Mouse (Mus musculus) hindbrain, embryonic 12.5 days (tissue): ENCODE measurements at regions not wholly inside any gene's neighbourhood (a gene's known extent, or its start where the extent isn't known, plus 50 kb on each side); places are given as distances from the start of the nearest gene placed in this dataset.
"Not testable (repeated sequence)": the region's sequence is repeated elsewhere in the genome, so short reads cannot be mapped to it uniquely, and the experiment has no call there.

Experiments
- ATAC-seq: fragments of 200-750 bp; cut with Nextera tagmentation; 2 replicates; pipeline ENCODE4 v1.8.0; 2017; ENCODE audit warnings: moderate TSS enrichment; ENCODE audit not compliant: low FRiP score
- H3K27ac ChIP-seq: fragments of 300-500 bp; sonication (generic); 2 replicates; pipeline ENCODE4 v1.5.1; 2016; ENCODE audit warnings: mild to moderate bottlenecking
- H3K27me3 ChIP-seq: fragments of 300-500 bp; sonication (generic); 2 replicates; pipeline ENCODE4 v1.6.1; 2016; ENCODE audit warnings: mild to moderate bottlenecking
- H3K36me3 ChIP-seq: fragments of 300-500 bp; sonication (generic); 2 replicates; pipeline ENCODE4 v1.6.1; 2016; ENCODE audit warnings: mild to moderate bottlenecking
- H3K4me1 ChIP-seq: fragments of 300-500 bp; sonication (generic); 2 replicates; pipeline ENCODE4 v1.6.1; 2016
- H3K4me2 ChIP-seq: fragments of 300-500 bp; sonication (generic); replicated peaks from 2 replicates; pipeline ENCODE4 v1.6.1; 2016; ENCODE audit warnings: mild to moderate bottlenecking
- H3K4me3 ChIP-seq: fragments of 300-500 bp; sonication (generic); 2 replicates; pipeline ENCODE4 v1.5.1; 2016; ENCODE audit warnings: mild to moderate bottlenecking
- H3K9ac ChIP-seq: fragments of 300-500 bp; sonication (generic); 2 replicates; pipeline ENCODE4 v1.6.1; 2016; ENCODE audit warnings: mild to moderate bottlenecking, moderate library complexity
- H3K9me3 ChIP-seq: fragments of 300-500 bp; sonication (generic); replicated peaks from 2 replicates; pipeline ENCODE4 v1.6.1; 2016; ENCODE audit warnings: mild to moderate bottlenecking
- WGBS: fragments of 180-500 bp; shearing (Covaris S2); methylation state at CpG from one replicate; pipeline ENCODE4 v1.1.7; 2016; 5-methylcytosine and 5-hydroxymethylcytosine counted together

DNA sequence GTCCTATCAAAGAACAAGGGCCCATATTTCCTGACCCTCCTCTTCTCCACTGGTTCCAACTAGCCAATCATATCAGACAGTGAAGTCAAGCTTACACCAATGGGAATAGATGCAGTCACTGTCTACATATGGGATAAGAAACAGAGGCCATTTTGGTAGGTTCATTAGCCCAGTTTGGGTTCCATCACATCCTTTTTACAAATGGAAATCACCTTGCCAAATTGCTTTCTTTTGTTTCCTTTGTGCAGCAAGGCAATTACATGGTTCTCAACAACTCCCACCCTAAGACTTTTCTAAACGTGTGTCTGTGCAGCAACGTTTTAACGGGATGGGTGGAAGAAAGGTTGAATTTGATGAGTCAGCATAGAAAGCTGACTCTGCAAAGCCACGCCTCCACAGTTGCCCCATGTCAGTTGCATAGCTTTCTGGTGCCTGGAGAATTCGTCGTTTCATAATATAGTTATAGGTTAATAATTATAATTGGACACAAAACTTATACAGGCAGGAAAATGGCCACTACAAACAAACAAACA is 177.3 kb downstream of the Basp1 start:
- H3K9ac ChIP-seq, result no peak overlapping the region
- H3K9me3 ChIP-seq, result no peaks in the 10 kb centered on the region
- WGBS, result 72% methylated on average over 6 of the region's 6 CpGs
- H3K4me1 ChIP-seq, result no peaks in the 10 kb centered on the region
- H3K27ac ChIP-seq, result no peak overlapping the region
- H3K36me3 ChIP-seq, result no peaks in the 10 kb centered on the region
- no peak overlapping the region for H3K4me2 ChIP-seq
- ATAC-seq, result no peak
- no peak overlapping the region for H3K4me3 ChIP-seq
- no peaks in the 10 kb centered on the region for H3K27me3 ChIP-seq

DNA sequence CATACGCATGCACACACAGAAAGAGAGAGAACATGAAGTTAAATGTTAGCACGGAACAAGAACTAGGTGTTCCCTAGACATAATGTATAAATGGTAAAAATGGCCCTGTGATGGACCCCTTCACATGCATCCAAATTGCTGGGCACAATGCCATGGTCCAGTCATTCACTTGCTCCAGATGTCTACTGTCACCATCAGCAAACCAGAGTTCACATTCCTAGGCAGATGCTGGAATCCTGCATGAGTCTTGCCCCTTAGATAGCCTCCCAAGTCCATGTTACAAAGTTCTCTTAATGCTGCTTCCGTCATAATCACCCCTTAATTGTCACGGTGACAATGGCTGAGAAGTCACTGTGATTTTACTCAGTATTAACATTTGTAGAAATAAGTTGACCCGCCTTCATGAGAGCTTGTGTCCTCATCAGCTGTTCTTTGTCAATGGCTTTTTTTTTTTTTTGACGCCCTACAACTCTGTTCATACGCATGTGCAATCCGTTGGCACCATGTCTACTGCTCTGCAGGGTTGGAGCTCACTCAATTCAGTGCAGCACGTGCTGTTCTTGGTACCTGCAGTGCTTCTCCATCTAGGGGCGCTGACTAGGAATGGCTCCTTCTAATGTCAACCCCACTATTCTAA is 179.4 kb downstream of the Basp1 start:
- H3K4me3 ChIP-seq, result no peak overlapping the region
- H3K27ac ChIP-seq, result no peak overlapping the region
- no peak overlapping the region for H3K9ac ChIP-seq
- no peak overlapping the region for H3K4me2 ChIP-seq
- no peaks in the 10 kb centered on the region for H3K36me3 ChIP-seq
- no peak for ATAC-seq
- no peaks in the 10 kb centered on the region for H3K27me3 ChIP-seq
- H3K4me1 ChIP-seq, result no peaks in the 10 kb centered on the region
- no peaks in the 10 kb centered on the region for H3K9me3 ChIP-seq
- 93% methylated on average over 10 of the region's 10 CpGs for WGBS

DNA sequence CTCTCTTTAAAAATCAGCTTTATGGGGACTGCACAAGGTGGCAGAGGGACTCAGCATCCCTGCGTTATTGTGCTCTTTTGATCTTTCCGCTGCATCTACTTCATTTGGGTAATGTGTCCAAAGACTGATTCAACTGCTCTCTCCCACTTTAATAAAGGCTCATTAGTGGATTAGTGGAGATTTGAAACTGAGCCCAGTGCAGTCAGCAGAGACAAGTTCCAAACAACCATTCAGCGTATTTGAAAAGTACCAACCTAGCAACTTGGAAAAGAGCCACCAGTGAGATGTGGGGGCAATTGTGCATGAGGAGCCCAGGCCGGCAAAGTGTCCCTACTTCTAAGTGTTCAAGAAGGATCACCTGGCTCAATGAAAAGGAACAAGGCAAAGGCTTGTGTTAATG is 183.4 kb downstream of the Basp1 start:
- H3K9me3 ChIP-seq, result no peaks in the 10 kb centered on the region
- H3K9ac ChIP-seq, result no peak overlapping the region
- no peaks in the 10 kb centered on the region for H3K4me1 ChIP-seq
- no peaks in the 10 kb centered on the region for H3K27me3 ChIP-seq
- WGBS, result 84% methylated on average over 4 of the region's 4 CpGs
- H3K27ac ChIP-seq, result no peak overlapping the region
- ATAC-seq, result no peak
- no peak overlapping the region for H3K4me2 ChIP-seq
- no peaks in the 10 kb centered on the region for H3K36me3 ChIP-seq
- H3K4me3 ChIP-seq, result no peak overlapping the region

DNA sequence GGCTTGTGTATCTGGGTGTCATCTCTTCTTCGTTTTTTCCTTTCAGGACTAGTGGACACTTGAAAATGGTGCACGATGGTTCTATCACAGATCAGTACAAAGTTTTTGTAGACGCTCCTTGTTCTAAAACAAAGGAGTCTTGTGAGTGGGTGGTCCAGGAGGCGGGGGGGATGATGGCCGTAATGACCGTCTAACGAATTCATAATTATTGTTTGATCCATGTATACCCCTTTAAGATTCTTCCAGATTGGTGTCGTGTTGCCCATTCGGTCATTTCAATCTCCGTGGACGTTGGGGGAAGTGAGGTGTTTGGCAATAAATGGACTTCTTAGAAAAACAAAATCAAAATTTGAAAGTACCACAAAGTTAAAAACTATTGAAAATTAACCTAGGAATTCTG is 183.8 kb downstream of the Basp1 start:
- WGBS, result 91% methylated on average over 11 of the region's 11 CpGs
- no peak overlapping the region for H3K9ac ChIP-seq
- no peak for ATAC-seq
- H3K27ac ChIP-seq, result no peak overlapping the region
- H3K4me1 ChIP-seq, result no peaks in the 10 kb centered on the region
- no peaks in the 10 kb centered on the region for H3K27me3 ChIP-seq
- no peak overlapping the region for H3K4me3 ChIP-seq
- H3K4me2 ChIP-seq, result no peak overlapping the region
- H3K9me3 ChIP-seq, result no peaks in the 10 kb centered on the region
- no peaks in the 10 kb centered on the region for H3K36me3 ChIP-seq

DNA sequence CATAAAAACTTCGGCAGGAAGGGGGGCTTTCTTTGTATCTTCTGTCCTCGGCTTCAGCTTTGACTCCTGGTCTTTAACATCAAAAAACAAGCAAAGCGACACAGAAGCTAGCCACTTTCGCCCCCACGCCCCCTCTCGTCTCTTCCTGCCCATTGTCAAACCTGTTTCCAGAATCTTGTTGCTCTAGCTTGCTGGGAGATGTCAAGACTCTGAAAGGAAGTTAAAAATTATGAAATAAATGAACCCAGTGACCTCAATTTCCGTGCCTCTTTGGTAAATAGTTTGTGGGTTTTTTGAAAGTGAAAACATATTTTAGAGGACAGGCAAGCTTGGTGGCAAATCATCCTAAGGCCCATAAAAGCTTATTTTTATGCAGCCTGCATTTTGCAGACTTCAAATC is 186.1 kb downstream of the Basp1 start:
- H3K36me3 ChIP-seq, result no peaks in the 10 kb centered on the region
- no peak overlapping the region for H3K9ac ChIP-seq
- H3K27ac ChIP-seq, result no peak overlapping the region
- no peak for ATAC-seq
- 61% methylated on average over 7 of the region's 7 CpGs for WGBS
- H3K4me3 ChIP-seq, result no peak overlapping the region
- H3K27me3 ChIP-seq, result no peaks in the 10 kb centered on the region
- H3K4me2 ChIP-seq, result no peak overlapping the region
- no peaks in the 10 kb centered on the region for H3K4me1 ChIP-seq
- no peaks in the 10 kb centered on the region for H3K9me3 ChIP-seq

DNA sequence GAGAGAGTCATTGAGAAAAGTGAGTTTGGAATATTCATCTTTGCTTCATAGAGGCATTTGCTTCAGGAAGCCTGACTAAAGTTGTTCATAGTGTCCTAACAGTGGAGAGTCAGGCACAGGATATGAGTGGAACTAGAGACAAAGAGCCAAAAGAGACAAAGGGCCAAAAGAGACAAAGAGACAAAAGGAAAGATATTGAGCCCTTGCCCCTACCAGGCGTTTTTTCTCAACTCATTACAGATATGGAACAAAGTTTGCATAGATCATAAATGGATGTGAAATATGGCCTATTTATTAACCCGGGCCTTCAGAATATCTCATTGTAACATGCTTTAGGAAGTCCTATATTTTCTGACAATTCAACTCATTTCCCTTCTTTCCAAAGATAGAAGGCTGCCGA is 187.6 kb downstream of the Basp1 start:
- no peaks in the 10 kb centered on the region for H3K9me3 ChIP-seq
- H3K4me1 ChIP-seq, result no peaks in the 10 kb centered on the region
- no peaks in the 10 kb centered on the region for H3K27me3 ChIP-seq
- no peak overlapping the region for H3K9ac ChIP-seq
- 24% methylated on average over 3 of the region's 3 CpGs for WGBS
- H3K4me3 ChIP-seq, result no peak overlapping the region
- H3K4me2 ChIP-seq, result no peak overlapping the region
- ATAC-seq, result no peak
- H3K36me3 ChIP-seq, result no peaks in the 10 kb centered on the region
- no peak overlapping the region for H3K27ac ChIP-seq

DNA sequence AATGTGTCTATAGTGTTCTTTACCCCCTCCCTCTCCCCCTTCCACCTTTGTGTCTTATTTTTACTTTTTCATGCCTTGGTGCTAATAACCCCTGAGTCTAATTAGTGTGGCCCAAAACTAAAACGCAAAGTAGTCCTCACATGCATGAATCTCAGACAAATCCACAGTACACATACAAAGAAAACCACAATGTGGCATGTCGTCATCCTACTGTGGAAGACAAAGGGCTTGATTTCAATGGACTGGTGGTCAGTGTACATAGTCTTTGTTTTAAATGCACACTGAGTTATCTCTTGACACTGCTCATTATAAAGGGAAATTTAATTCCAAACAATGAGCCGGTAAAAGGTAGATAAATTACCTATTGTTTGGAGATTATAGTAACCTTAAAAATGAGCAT is 188.1 kb downstream of the Basp1 start:
- no peak overlapping the region for H3K27ac ChIP-seq

DNA sequence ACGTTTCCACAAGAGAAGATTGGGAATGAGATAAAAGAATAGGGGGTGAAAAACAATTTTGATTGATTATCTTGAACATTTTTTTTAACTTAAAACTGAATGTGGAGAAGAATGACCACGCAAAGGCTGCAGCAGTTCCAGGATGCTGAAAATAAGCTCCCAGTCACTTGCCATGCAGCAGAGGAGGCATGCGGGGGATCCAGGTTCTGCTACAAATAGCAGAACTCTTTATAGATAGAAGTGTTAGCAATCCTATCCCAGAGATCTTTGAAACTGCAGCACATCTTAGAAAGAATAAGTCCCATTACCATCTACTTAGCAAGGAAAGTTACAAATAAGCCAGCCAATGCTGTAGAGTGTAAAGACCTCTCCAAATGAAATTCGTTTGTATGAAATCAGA is 191.8 kb downstream of the Basp1 start:
- H3K9ac ChIP-seq, result no peak overlapping the region
- WGBS, result 87% methylated on average over 4 of the region's 4 CpGs
- ATAC-seq, result no peak

More for the DNA sequence above, 188.1 kb downstream of the Basp1 start:
- 49% methylated on average over 3 of the region's 3 CpGs for WGBS
- Histone ChIP-seq H3K4me2 (no peak overlapping the region), H3K9me3 (no peaks in the 10 kb centered on the region), H3K4me3 (no peak overlapping the region), H3K36me3 (no peaks in the 10 kb centered on the region), H3K27me3 (no peaks in the 10 kb centered on the region), H3K4me1 (no peaks in the 10 kb centered on the region), H3K9ac (no peak overlapping the region)
- no peak for ATAC-seq

DNA sequence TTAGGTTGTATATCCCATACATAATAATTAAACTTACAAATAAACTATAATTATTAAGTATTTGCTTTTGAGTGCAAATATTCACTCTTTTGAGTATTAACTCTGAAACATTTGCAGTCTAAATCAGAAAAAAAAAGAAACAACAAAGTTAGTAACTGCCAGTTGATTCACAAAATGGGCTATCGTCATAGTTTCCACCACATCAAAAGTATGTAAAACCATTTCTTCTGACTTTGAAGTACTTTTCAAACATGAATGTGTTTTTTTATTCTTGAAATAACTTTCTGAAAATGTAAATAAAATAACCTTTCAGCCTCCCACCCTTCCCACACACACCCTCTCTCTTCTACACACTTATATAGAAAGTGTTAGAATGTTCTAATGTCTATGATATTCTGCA is 197.2 kb downstream of the Basp1 start:
- no peak for ATAC-seq
- no peaks in the 10 kb centered on the region for H3K9me3 ChIP-seq
- H3K27me3 ChIP-seq, result no peaks in the 10 kb centered on the region
- H3K4me2 ChIP-seq, result no peak overlapping the region
- no peaks in the 10 kb centered on the region for H3K4me1 ChIP-seq
- H3K27ac ChIP-seq, result no peak overlapping the region
- no peak overlapping the region for H3K9ac ChIP-seq
- 87% methylated on average over 1 of the region's 1 CpGs for WGBS
- no peak overlapping the region for H3K4me3 ChIP-seq
- no peaks in the 10 kb centered on the region for H3K36me3 ChIP-seq

More for the DNA sequence above, 191.8 kb downstream of the Basp1 start:
- Histone ChIP-seq H3K27ac (no peak overlapping the region), H3K27me3 (no peaks in the 10 kb centered on the region), H3K9me3 (no peaks in the 10 kb centered on the region), H3K4me2 (no peak overlapping the region), H3K36me3 (no peaks in the 10 kb centered on the region), H3K4me3 (no peak overlapping the region), H3K4me1 (no peaks in the 10 kb centered on the region)

DNA sequence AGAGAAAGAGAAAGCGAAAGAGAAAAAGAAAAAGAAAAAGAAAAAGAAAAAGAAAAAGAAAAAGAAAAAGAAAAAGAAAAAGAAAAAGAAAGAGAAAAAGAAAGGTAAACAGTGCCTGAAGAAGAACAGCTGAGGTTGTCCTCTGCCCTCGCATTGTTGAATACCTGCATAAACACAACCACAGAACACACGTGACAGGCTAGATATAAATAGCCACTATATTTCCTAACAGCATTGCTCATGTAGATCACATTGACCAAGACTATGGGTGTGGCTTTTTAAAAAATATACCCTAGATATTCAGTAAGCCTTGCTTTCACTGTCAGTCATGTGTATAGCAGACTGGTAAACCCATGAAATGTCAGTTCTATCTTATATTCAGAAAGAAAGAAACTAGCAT is 211.5 kb downstream of the Basp1 start:
- no peaks in the 10 kb centered on the region for H3K4me1 ChIP-seq

DNA sequence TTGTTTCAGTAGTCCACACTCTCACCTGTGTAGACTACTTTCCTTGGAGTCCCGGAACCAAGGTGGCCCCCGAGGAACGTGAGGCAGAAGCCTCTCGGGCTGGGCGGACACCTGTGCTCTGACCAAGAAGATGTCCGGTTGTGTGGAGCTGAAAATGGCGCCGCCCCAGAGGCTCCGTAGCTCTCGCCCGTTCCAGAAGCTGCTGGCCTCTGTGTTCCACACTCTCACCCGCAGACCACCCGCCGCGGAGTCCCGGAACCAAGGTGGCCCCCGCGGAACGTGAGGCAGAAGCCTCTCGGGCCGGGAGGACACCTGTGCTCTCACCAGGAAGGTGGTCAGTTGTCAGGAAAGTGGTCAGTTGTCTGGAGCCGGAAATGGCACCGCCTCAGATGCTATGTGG is 213.3 kb downstream of the Basp1 start:
- not testable (repeated sequence) for H3K9me3 ChIP-seq, H3K4me2 ChIP-seq, ATAC-seq, H3K4me1 ChIP-seq, H3K27me3 ChIP-seq, H3K4me3 ChIP-seq, H3K36me3 ChIP-seq, H3K9ac ChIP-seq, H3K27ac ChIP-seq
- 92% methylated on average over 23 of the region's 23 CpGs for WGBS

More for the DNA sequence above, 211.5 kb downstream of the Basp1 start:
- ATAC-seq, result no peak
- no peaks in the 10 kb centered on the region for H3K9me3 ChIP-seq
- H3K27me3 ChIP-seq, result no peaks in the 10 kb centered on the region
- 94% methylated on average over 3 of the region's 3 CpGs for WGBS
- H3K4me2 ChIP-seq, result no peak overlapping the region
- H3K4me3 ChIP-seq, result no peak overlapping the region
- no peak overlapping the region for H3K9ac ChIP-seq
- no peak overlapping the region for H3K27ac ChIP-seq
- no peaks in the 10 kb centered on the region for H3K36me3 ChIP-seq

DNA sequence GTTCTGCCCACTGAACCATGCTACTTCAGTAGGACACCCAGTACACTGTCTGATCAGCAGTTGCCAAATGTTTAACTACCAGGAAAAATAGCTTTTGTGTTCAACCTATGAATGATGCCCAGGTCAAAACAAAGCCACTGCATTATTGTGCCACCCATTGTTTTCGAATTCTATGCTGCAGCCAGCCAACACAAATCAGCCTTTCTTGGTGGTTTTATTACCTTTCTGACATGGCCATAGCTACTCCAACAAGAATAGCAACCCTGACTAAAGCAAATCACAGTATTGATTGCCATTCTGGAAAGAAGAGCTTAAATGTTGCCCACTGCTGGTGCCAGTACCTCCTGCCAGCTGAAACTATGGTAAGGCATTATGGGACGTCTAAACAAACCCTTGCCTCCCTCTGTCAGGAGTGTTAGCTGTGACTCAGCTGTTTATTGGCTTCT is 225.7 kb downstream of the Basp1 start:
- Histone ChIP-seq H3K27ac (no peak overlapping the region), H3K9ac (no peak overlapping the region), H3K27me3 (no peaks in the 10 kb centered on the region), H3K4me2 (no peak overlapping the region), H3K36me3 (no peaks in the 10 kb centered on the region), H3K4me3 (no peak overlapping the region), H3K4me1 (no peaks in the 10 kb centered on the region), H3K9me3 (no peaks in the 10 kb centered on the region)
- no peak for ATAC-seq
- 35% methylated on average over 2 of the region's 2 CpGs for WGBS

DNA sequence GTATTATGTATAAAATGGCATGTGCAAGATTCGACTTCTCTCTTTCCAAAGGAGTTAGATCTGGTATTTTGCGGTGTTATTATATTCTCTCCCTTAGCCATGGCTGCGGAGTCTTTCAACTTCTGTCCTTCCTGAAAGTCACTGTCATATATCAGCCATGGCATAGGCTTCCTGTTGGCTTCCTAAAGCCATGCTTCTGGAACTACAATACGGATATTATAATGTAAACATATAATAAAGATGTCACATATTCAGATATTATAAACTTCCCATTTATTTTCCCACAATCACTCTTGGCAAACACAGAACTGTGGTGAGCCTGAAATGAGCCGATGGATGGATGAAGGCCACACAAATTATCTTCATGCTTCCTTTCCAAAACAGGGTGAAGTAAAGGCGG is 240.8 kb downstream of the Basp1 start:
- Histone ChIP-seq H3K36me3 (no peaks in the 10 kb centered on the region), H3K4me1 (no peaks in the 10 kb centered on the region), H3K4me3 (no peak overlapping the region), H3K27ac (no peak overlapping the region), H3K27me3 (no peaks in the 10 kb centered on the region), H3K4me2 (no peak overlapping the region), H3K9ac (no peak overlapping the region), H3K9me3 (no peaks in the 10 kb centered on the region)
- ATAC-seq, result no peak
- WGBS, result 92% methylated on average over 6 of the region's 6 CpGs
